Mouse (Mus musculus) ES-E14 (cell line): ENCODE data around the gene Vps9d1.

Source experiments
- CHD2 ChIP-seq: IDR thresholded peaks from 2 replicates; pipeline ENCODE4 v1.6.1; 2014; ENCODE audit warnings: mild to moderate bottlenecking, low read depth, low read length, inconsistent platforms
- HCFC1 ChIP-seq: IDR thresholded peaks from 2 replicates; pipeline ENCODE4 v1.6.1; 2012; ENCODE audit warnings: low read length, inconsistent platforms, borderline replicate concordance; ENCODE audit not compliant: insufficient read depth

- TF ChIP-seq HCFC1 (no peak), CHD2 (no peak)
Observed at GRCm38 (mm10) chr8:123267926-123268656, 13.9 kb upstream of the Vps9d1 start.
